11 mouse cellular contexts compared by ENCODE assay signal in the genomic region with DNA sequence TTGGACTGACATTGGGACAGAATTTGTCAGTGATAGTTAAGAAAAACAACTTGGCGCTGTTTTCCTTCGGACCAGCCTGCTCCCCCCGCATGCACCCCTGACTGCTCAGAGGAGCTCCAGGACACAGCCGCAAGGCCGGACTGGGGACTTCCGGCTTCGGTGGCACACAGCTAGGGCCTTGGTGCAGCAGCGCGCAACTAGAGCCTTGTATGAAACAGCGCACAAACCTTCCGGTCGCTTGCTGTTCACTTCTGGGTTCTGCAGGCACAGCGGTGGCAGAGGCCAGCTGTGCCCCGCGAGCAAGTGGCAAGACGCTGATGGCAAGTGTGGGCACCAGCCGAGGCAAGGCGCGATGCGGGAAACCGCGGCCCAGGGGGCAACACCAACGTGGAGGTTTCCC. TPM values are rescaled to one million over a fixed set of nuclear protein-coding genes. Genes with fewer than 3 reads are reported as not detected.
DNase-seq lines count a peak whose midpoint lies in the region; ATAC-seq and TF ChIP-seq lines count a peak whose summit lies in the region.
"Had no signal": no experiment of that assay in that cellular context is flagged by ENCODE, and none has a peak within 500 bp of the region (broad histone marks: within the 10 kb centered on the region; RNA-seq: fewer than 3 reads in every experiment).

No protein-coding gene starts in this region.

- H3K4me2 ChIP-seq in heart, embryonic 15.5 days, result peak overlapping the region; percentile 62
- peak overlapping the region; percentile 17; the same call in 1 of the 2 replicates for H3K4me2 ChIP-seq in liver, embryonic 14.5 days (ENCODE audit: low read depth)

- H3K27me3 ChIP-seq in heart, embryonic 15.5 days, result no peaks in the 10 kb centered on the region
- no peaks in the 10 kb centered on the region for H3K27me3 ChIP-seq in E14TG2a.4 (ENCODE audit: insufficient read depth, low read length)
- no peaks in the 10 kb centered on the region for H3K27me3 ChIP-seq in liver, embryonic 14.5 days (ENCODE audit: control insufficient read depth, insufficient read depth, low read length)

- intact Hi-C loops in left cerebral cortex, postnatal 4 days (cut with DNase I), result no loop called here

- ATAC-seq in heart, embryonic 15.5 days (replicated peaks; ENCODE audit: insufficient number of reproducible peaks, insufficient read depth, low FRiP score, low read depth), result 0 out of 2 replicates have a peak, but pooled peaks have one; percentile 43
- ATAC-seq in granulocyte monocyte progenitor cell, adult 5-6 weeks (replicated peaks; ENCODE audit: poor library complexity, severe bottlenecking), result peak; percentile 63
- ATAC-seq in liver, embryonic 14.5 days (ENCODE audit: insufficient read depth), result no peak

- TF ChIP-seq CTCF in E14TG2a.4 (conservative IDR thresholded peaks at IDR 0.05; ENCODE audit: low read length), result no peak
- TF ChIP-seq CTCF in liver, embryonic 14.5 days (IDR thresholded peaks at IDR 0.05; ENCODE audit: low read depth), result no peak

- H3K9ac ChIP-seq in heart, embryonic 15.5 days, result peak overlapping the region; percentile 36; the same call in 1 of the 2 replicates
- no peak overlapping the region for H3K9ac ChIP-seq in liver, embryonic 14.5 days (replicated peaks)

- H3K27ac ChIP-seq in heart, embryonic 15.5 days, result no peak overlapping the region
- no peak overlapping the region for H3K27ac ChIP-seq in liver, embryonic 14.5 days

- WGBS in heart, embryonic 15.5 days, result 57% methylated on average over 23 of the region's 23 CpGs
- WGBS in liver, embryonic 14.5 days (ENCODE audit: insufficient replicate concordance), result 59% methylated on average over 23 of the region's 23 CpGs

- DNase-seq in heart, adult 9 months (ENCODE audit: low spot score in 2 of 2), result no peak
- no peak for DNase-seq in liver, embryonic 14.5 days (ENCODE audit: low read depth in 3 of 3, low spot score in 3 of 3)
- DNase-seq in cerebellum, adult 11 months, result no peak
- no peak for DNase-seq in left cerebral cortex, postnatal 4 days
- DNase-seq in adipocyte (ENCODE audit: low spot score), result no peak
- DNase-seq: cerebellum, adult 11-12 months; layer of hippocampus, postnatal 36 days had no signal

- H3K4me1 ChIP-seq in heart, embryonic 15.5 days (replicated peaks), result 0 out of 2 replicates have a peak, but pooled peaks cover 6% of the 10 kb centered on the region
- peaks cover 19% of the 10 kb centered on the region for H3K4me1 ChIP-seq in E14TG2a.4 (replicated peaks; ENCODE audit: low read depth, low read length)
- no peaks in the 10 kb centered on the region for H3K4me1 ChIP-seq in liver, embryonic 14.5 days (replicated peaks; ENCODE audit: control insufficient read depth in 2 of 2, insufficient read depth in 2 of 2, low read length in 1 of 2)

- peak overlapping the region; percentile 38 for H3K4me3 ChIP-seq in heart, embryonic 15.5 days
- H3K4me3 ChIP-seq in E14TG2a.4 (replicated peaks; ENCODE audit: low read length), result peak overlapping the region; percentile 82
- no peak overlapping the region for H3K4me3 ChIP-seq in liver, embryonic 14.5 days (ENCODE audit: insufficient read depth in 1 of 2, low read depth in 2 of 2, low read length in 2 of 2)

- no peaks in the 10 kb centered on the region for H3K9me3 ChIP-seq in heart, embryonic 15.5 days (replicated peaks)
- H3K9me3 ChIP-seq in E14TG2a.4 (ENCODE audit: low read length), result peaks cover 34% of the 10 kb centered on the region
- H3K9me3 ChIP-seq in liver, embryonic 14.5 days (ENCODE audit: control insufficient read depth, low read length), result no peaks in the 10 kb centered on the region

- H3K36me3 ChIP-seq in heart, embryonic 15.5 days, result no peaks in the 10 kb centered on the region
- no peaks in the 10 kb centered on the region for H3K36me3 ChIP-seq in E14TG2a.4 (ENCODE audit: insufficient read depth, low read length)
- no peaks in the 10 kb centered on the region for H3K36me3 ChIP-seq in liver, embryonic 14.5 days (replicated peaks; ENCODE audit: control insufficient read depth, insufficient read depth, low read depth)
- H3K36me3 ChIP-seq: G1E had no signal

- TF ChIP-seq EP300 in liver, embryonic 14.5 days (IDR thresholded peaks at IDR 0.05; ENCODE audit: low read depth), result no peak

RNA-seq across cellular contexts. Expression of gene Kyat3, which starts 12.9 kb away (rescaled TPM):
- 12.2 and 13.6 TPM in 2 replicates for polyA plus RNA-seq in heart, embryonic 15.5 days (2015; fragmentation: Nextera tagmentation; extraction: Ambion mirVana)
- total RNA-seq in granulocyte monocyte progenitor cell, adult 5-6 weeks (2014; fragmentation: Nextera tagmentation), result 33.4 and 57.5 TPM in 2 replicates
- 34.3 and 45.1 TPM in 2 replicates for total RNA-seq in granulocyte monocyte progenitor cell, adult 5-6 weeks (2017)
- 3.7 and 5.1 TPM in 2 replicates for polyA plus RNA-seq in liver, embryonic 14.5 days (2012; rRNA removed)
- polyA plus RNA-seq in liver, embryonic 14.5 days (2014; fragmentation: Nextera tagmentation; extraction: Ambion mirVana), result 8.4 and 10.1 TPM in 2 replicates
- 1 to 10 TPM; 2.8 to 3.3 TPM for total RNA-seq in left cerebral cortex, postnatal 4 days (2021)
- polyA plus RNA-seq: G1E had no signal

Comparison
In these comparisons a context has a peak if more than half of its experiments do, and no peak if none do; other contexts are left out.
1. H3K4me3 ChIP-seq: peak in heart, embryonic 15.5 days (single experiment) and E14TG2a.4 (single experiment); none in liver, embryonic 14.5 days (0 of 2).
2. RNA of gene Kyat3, which starts 12.9 kb away (total RNA-seq): 33.4 to 57.5 TPM in granulocyte monocyte progenitor cell, adult 5-6 weeks; 2.8 to 3.3 TPM in left cerebral cortex, postnatal 4 days; every median in the first group is over 4 times any median in the second.